ENCODE assay signal across 25 mouse cellular contexts in genomic region chr8:13217093-13217492, GRCm38 (mm10). TPM values are rescaled to one million over a fixed set of nuclear protein-coding genes. Genes with fewer than 3 reads are reported as not detected.
"Had no signal": no experiment of that assay in that cellular context is flagged by ENCODE, and none has a peak within 500 bp of the region (broad histone marks: within the 10 kb centered on the region; RNA-seq: fewer than 3 reads in every experiment).

No protein-coding gene starts in this region.

- H3K9ac ChIP-seq: kidney, embryonic 15.5 days; liver, embryonic 13.5 days; neural tube, embryonic 12.5 days; neural tube, embryonic 15.5 days had no signal

- H3K4me2 ChIP-seq: kidney, embryonic 15.5 days; liver, embryonic 13.5 days; midbrain, embryonic 11.5 days; neural tube, embryonic 12.5 days; neural tube, embryonic 15.5 days had no signal

- DNase-seq: kidney, postnatal 10 days; kidney, postnatal 36 days; layer of hippocampus, postnatal 36 days; liver, embryonic 13.5 days; lung, adult 2 months; lung, postnatal 14 days; lung, postnatal 4 days; midbrain, embryonic 14.5 days; right cerebral cortex, adult 18-20 months; right cerebral cortex, postnatal 14 days; right cerebral cortex, postnatal 4 days; thymus, adult 2 months; thymus, postnatal 14 days; thymus, postnatal 4 days had no signal

- H3K36me3 ChIP-seq: kidney, embryonic 15.5 days; liver, embryonic 13.5 days; neural tube, embryonic 12.5 days; neural tube, embryonic 15.5 days had no signal

- H3K27me3 ChIP-seq: kidney, embryonic 15.5 days; liver, embryonic 13.5 days; neural tube, embryonic 12.5 days; neural tube, embryonic 15.5 days had no signal

- H3K27ac ChIP-seq: kidney, embryonic 15.5 days; left cerebral cortex, adult 2 months; liver, embryonic 13.5 days; neural tube, embryonic 12.5 days; neural tube, embryonic 15.5 days; stomach, postnatal 0 days had no signal

- H3K9me3 ChIP-seq: kidney, embryonic 15.5 days; liver, embryonic 13.5 days; neural tube, embryonic 12.5 days; neural tube, embryonic 15.5 days had no signal

- H3K4me3 ChIP-seq: kidney, embryonic 15.5 days; left cerebral cortex, adult 2 months; liver, embryonic 13.5 days; neural tube, embryonic 12.5 days; neural tube, embryonic 15.5 days had no signal

RNA-seq across cellular contexts. Expression of gene Adprhl1, which starts 36.9 kb away (rescaled TPM):
- total RNA-seq: megakaryocyte progenitor cell, adult 5-6 weeks; megakaryocyte-erythroid progenitor cell, adult 5-6 weeks had no signal
- polyA plus RNA-seq: limb, embryonic 11.5 days; liver, adult 2 months; midbrain, embryonic 11.5 days; midbrain, embryonic 14.5 days; stomach, embryonic 14.5 days had no signal
